Mouse (Mus musculus): ENCODE results near the gene Wdr95.
"Not testable (repeated sequence)": the region's sequence is repeated elsewhere in the genome, so short reads cannot be mapped to it uniquely, and the experiment has no call there.

GRCm38 (mm10) chr5:149527292-149527691 lies 1.2 kb upstream of the Wdr95 start:
- not testable (repeated sequence) for TF ChIP-seq POLR2A (IDR thresholded peaks at IDR 0.05; ENCODE audit: borderline replicate concordance, control insufficient read depth, low read depth, low read length); CTCF (IDR thresholded peaks at IDR 0.05; ENCODE audit: control insufficient read depth, insufficient read depth, low read length)

All from bone marrow, adult 2 months (tissue).